Mouse (Mus musculus) lung, postnatal 0 days (tissue): ENCODE measurements around the gene Podxl2. TPM values are rescaled to one million over a fixed set of nuclear protein-coding genes. Genes with fewer than 3 reads are reported as not detected.

ENCODE experiments used
- ATAC-seq: fragments of 200-750 bp; cut with Nextera tagmentation; 2 replicates; pipeline ENCODE4 v1.8.0; 2017; ENCODE audit warnings: moderate library complexity
- DNase-seq: peaks from one replicate; pipeline ENCODE4 v3.0.0-alpha.2; 2016; ENCODE audit warnings: low spot score
- H3K27ac ChIP-seq: fragments of 300-500 bp; sonication (generic); 2 replicates; pipeline ENCODE4 v1.5.1; 2014; ENCODE audit warnings: antibody characterized with exemption, mild to moderate bottlenecking, low read length, mixed read lengths
- H3K27me3 ChIP-seq: fragments of 300-500 bp; sonication (generic); replicated peaks from 2 replicates; pipeline ENCODE4 v1.6.1; 2014; ENCODE audit warnings: low read length, mixed read lengths; ENCODE audit not compliant: insufficient read depth
- H3K36me3 ChIP-seq: fragments of 300-500 bp; sonication (generic); 2 replicates; pipeline ENCODE4 v1.6.1; 2014; ENCODE audit warnings: low read length, mixed read lengths; ENCODE audit not compliant: insufficient read depth
- H3K4me1 ChIP-seq: fragments of 300-500 bp; sonication (generic); 2 replicates; pipeline ENCODE4 v1.6.1; 2014; ENCODE audit warnings: antibody characterized with exemption, low read depth, low read length, mixed read lengths; ENCODE audit not compliant: insufficient read depth
- H3K4me2 ChIP-seq: fragments of 300-500 bp; sonication (generic); replicated peaks from 2 replicates; pipeline ENCODE4 v1.6.1; 2014; ENCODE audit warnings: low read depth, mild to moderate bottlenecking, low read length, moderate library complexity, mixed read lengths
- H3K4me3 ChIP-seq: fragments of 300-500 bp; sonication (generic); 2 replicates; pipeline ENCODE4 v1.5.1; 2014; ENCODE audit warnings: low read depth, low read length
- H3K9ac ChIP-seq: fragments of 300-500 bp; sonication (generic); replicated peaks from 2 replicates; pipeline ENCODE4 v1.6.1; 2014; ENCODE audit warnings: low read depth, mild to moderate bottlenecking
- H3K9me3 ChIP-seq: fragments of 300-500 bp; sonication (generic); 2 replicates; pipeline ENCODE4 v1.6.1; 2016; ENCODE audit warnings: low read length, mixed read lengths
- CTCF ChIP-seq: IDR thresholded peaks from 2 replicates; pipeline ENCODE4 v1.5.1; 2016; ENCODE audit warnings: antibody characterized with exemption, mild to moderate bottlenecking
- EP300 ChIP-seq: IDR thresholded peaks from 2 replicates; pipeline ENCODE4 v1.6.1; 2016; ENCODE audit warnings: antibody characterized with exemption, mild to moderate bottlenecking, control low read depth
- WGBS: fragments of 180-500 bp; shearing (Covaris S2); extraction: QIAGEN DNeasy Blood & Tissue Kit; methylation state at CpG from one replicate; pipeline ENCODE4 v1.1.7; 2014; 5-methylcytosine and 5-hydroxymethylcytosine counted together
- polyA plus RNA-seq: library from polyadenylated mRNA; unstranded; fragments of >200 nt; fragmentation: Nextera tagmentation; extraction: Ambion mirVana; gene quantifications from 2 replicates; pipeline ENCODE4 v1.2.1, GENCODE M21; 2015

The Podxl2 gene
- polyA plus RNA-seq, 1 experiment from 2014 or later, result 19.1 TPM

- WGBS, result 79% methylated on average over 3 of the region's 3 CpGs
- DNase-seq (peak; percentile 73), ATAC-seq (no peak)
- Histone ChIP-seq H3K4me3 (no peak overlapping the region), H3K4me2 (no peak overlapping the region), H3K9me3 (no peaks in the 10 kb centered on the region), H3K27ac (no peak overlapping the region), H3K4me1 (peaks cover 8% of the 10 kb centered on the region; the same call in 1 of the 2 replicates), H3K36me3 (no peaks in the 10 kb centered on the region), H3K27me3 (no peaks in the 10 kb centered on the region), H3K9ac (no peak overlapping the region)
- TF ChIP-seq EP300, result no peak
- TF ChIP-seq CTCF, result peak; percentile 86
Observed at GRCm38 (mm10) chr6:88812886-88813285, 62.0 kb downstream of the Podxl2 start.

GRCm38 (mm10) chr6:88811880-88812400 lies 62.9 kb downstream of the Podxl2 start:
- Histone ChIP-seq H3K4me2 (no peak overlapping the region), H3K9ac (no peak overlapping the region), H3K4me1 (peaks cover 8% of the 10 kb centered on the region; the same call in 1 of the 2 replicates), H3K4me3 (no peak overlapping the region), H3K27me3 (no peaks in the 10 kb centered on the region), H3K27ac (peak overlapping the region; percentile 47; the same call in 1 of the 2 replicates), H3K36me3 (no peaks in the 10 kb centered on the region), H3K9me3 (no peaks in the 10 kb centered on the region)
- 45% methylated on average over 7 of the region's 7 CpGs for whole genome bisulfite sequencing
- TF ChIP-seq CTCF (no peak), EP300 (no peak; the same call in 1 of the 2 replicates)
- DNase-seq, result peak; percentile 39
- peak; percentile 27; the same call in 1 of the 2 replicates for ATAC-seq

GRCm38 (mm10) chr6:88811396-88811795 lies 63.4 kb downstream of the Podxl2 start:
- H3K4me1 ChIP-seq, result peaks cover 8% of the 10 kb centered on the region; the same call in 1 of the 2 replicates
- WGBS, result 42% methylated on average over 4 of the region's 7 CpGs
- H3K4me2 ChIP-seq, result no peak overlapping the region
- ATAC-seq, result 0 out of 2 replicates have a peak, but pooled peaks have one; percentile 13
- H3K36me3 ChIP-seq, result no peaks in the 10 kb centered on the region
- no peak overlapping the region for H3K9ac ChIP-seq
- no peak for TF ChIP-seq EP300
- no peak for TF ChIP-seq CTCF
- no peak for DNase-seq
- no peaks in the 10 kb centered on the region for H3K27me3 ChIP-seq
- no peaks in the 10 kb centered on the region for H3K9me3 ChIP-seq
- peak overlapping the region; percentile 47; the same call in 1 of the 2 replicates for H3K27ac ChIP-seq
- no peak overlapping the region for H3K4me3 ChIP-seq

GRCm38 (mm10) chr6:88810291-88810690 lies 64.6 kb downstream of the Podxl2 start:
- TF ChIP-seq CTCF, result no peak
- no peak for TF ChIP-seq EP300
- ATAC-seq (no peak), DNase-seq (no peak)
- Histone ChIP-seq H3K4me3 (no peak overlapping the region), H3K4me1 (peaks cover 8% of the 10 kb centered on the region; the same call in 1 of the 2 replicates), H3K27ac (no peak overlapping the region), H3K27me3 (no peaks in the 10 kb centered on the region), H3K9me3 (no peaks in the 10 kb centered on the region), H3K36me3 (no peaks in the 10 kb centered on the region), H3K4me2 (no peak overlapping the region), H3K9ac (no peak overlapping the region)
- 61% methylated on average over 3 of the region's 3 CpGs for WGBS

GRCm38 (mm10) chr6:88809091-88810037 lies 65.5 kb downstream of the Podxl2 start:
- H3K4me1 ChIP-seq, result peaks cover 8% of the 10 kb centered on the region; the same call in 1 of the 2 replicates
- no peaks in the 10 kb centered on the region for H3K27me3 ChIP-seq
- no peak overlapping the region for H3K9ac ChIP-seq
- no peak for TF ChIP-seq CTCF
- no peak for TF ChIP-seq EP300
- no peaks in the 10 kb centered on the region for H3K9me3 ChIP-seq
- no peak overlapping the region for H3K27ac ChIP-seq
- H3K4me2 ChIP-seq, result no peak overlapping the region
- ATAC-seq (peak; percentile 27), DNase-seq (peak; percentile 37)
- 34% methylated on average over 23 of the region's 23 CpGs for WGBS
- H3K36me3 ChIP-seq, result no peaks in the 10 kb centered on the region
- H3K4me3 ChIP-seq, result no peak overlapping the region

GRCm38 (mm10) chr6:88804966-88805577 lies 69.8 kb downstream of the Podxl2 start:
- Histone ChIP-seq H3K9ac (no peak overlapping the region), H3K27me3 (no peaks in the 10 kb centered on the region), H3K9me3 (no peaks in the 10 kb centered on the region), H3K4me2 (no peak overlapping the region), H3K36me3 (no peaks in the 10 kb centered on the region), H3K4me1 (no peaks in the 10 kb centered on the region), H3K27ac (0 out of 2 replicates have a peak overlapping the region, but pooled peaks have one; percentile 28), H3K4me3 (no peak overlapping the region)
- TF ChIP-seq EP300 (no peak), CTCF (no peak)
- peak; percentile 73 for ATAC-seq
- 71% methylated on average over 17 of the region's 17 CpGs for WGBS
- DNase-seq, result peak; percentile 78
